Mouse (Mus musculus) liver, embryonic 14.5 days (tissue): ENCODE measurements around the gene Gpr156.

Experiments
- CTCF ChIP-seq: IDR thresholded peaks from 2 replicates; pipeline ENCODE4 v1.5.1; 2016; ENCODE audit warnings: antibody characterized with exemption, low read depth, control low read depth
- EP300 ChIP-seq: IDR thresholded peaks from 2 replicates; pipeline ENCODE4 v1.6.1; 2016; ENCODE audit warnings: antibody characterized with exemption, low read depth

DNA sequence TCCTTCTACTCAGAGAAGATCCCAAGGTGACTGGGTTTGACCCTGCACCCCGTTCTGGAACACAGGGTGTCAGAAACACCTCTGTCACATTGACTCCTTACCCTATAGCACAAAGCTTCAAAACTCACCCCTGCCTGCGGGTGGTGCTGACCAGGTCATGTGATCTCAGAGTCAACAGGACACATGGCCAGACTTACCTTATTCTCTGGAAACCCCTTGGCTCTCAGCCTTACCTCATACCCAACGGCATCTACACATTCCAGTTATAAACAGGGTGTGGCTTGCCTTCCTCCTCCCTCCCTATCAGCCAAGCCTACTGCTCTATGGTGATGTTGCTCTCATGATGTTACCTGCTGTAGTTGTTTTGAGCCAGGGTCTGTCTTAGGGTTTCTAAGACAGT is 73.5 kb downstream of the Gpr156 start:
- no peak for TF ChIP-seq CTCF
- no peak for TF ChIP-seq EP300
